Mouse (Mus musculus): ENCODE results near the gene Dkk2. TPM values are rescaled to one million over a fixed set of nuclear protein-coding genes. Genes with fewer than 3 reads are reported as not detected.

The Dkk2 gene
- total RNA-seq, 2 experiments from 2014 or later = 7.4 to 8.0 TPM

DNA sequence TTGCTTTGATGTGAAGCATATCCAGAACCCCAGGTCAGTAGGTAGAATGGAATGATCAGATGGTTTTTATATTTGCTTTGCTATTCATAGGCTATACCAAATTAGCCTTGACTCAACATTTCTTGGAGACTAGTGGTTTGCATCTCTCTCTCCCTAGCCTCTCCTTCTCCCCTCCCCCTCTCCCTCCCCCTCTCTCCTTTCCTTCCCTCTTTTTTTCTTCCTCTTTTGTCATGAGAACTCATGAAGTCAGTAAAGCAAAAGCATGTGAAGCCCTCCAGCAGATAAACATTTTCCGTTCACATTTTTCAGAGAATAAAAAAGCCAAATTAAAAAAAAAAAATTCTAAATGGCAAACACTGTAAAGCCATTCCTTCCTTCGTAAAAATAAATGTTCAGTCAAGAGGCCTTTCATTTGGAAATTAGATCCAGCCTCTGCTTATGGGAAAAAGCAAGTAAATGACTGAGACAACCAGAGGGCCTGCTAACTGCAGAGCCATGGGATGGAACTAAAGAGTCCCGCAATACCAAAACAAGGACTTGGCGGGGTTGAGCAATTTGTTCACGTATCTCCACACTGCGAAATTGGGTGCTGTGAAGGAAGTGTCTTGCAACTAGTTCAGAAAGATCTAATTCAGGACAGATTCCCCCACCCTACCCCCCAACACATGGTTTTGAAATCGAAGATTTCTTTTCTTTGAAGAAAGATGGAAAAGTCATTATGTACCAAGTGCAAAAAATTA lies 30.9 kb downstream of the Dkk2 start:
- intact Hi-C loops (cut with DNase I; ENCODE audit: low total_unique reads) = no loop called here
- no peak for DNase-seq

- DNase-seq = no peak
- intact Hi-C loops (cut with DNase I; ENCODE audit: low total_unique reads) = no loop called here
Observed at GRCm38 (mm10) chr3:132121344-132121743, 36.3 kb downstream of the Dkk2 start.

GRCm38 (mm10) chr3:132122581-132122980 lies 37.5 kb downstream of the Dkk2 start:
- intact Hi-C loops (cut with DNase I; ENCODE audit: low total_unique reads) = no loop called here

DNA sequence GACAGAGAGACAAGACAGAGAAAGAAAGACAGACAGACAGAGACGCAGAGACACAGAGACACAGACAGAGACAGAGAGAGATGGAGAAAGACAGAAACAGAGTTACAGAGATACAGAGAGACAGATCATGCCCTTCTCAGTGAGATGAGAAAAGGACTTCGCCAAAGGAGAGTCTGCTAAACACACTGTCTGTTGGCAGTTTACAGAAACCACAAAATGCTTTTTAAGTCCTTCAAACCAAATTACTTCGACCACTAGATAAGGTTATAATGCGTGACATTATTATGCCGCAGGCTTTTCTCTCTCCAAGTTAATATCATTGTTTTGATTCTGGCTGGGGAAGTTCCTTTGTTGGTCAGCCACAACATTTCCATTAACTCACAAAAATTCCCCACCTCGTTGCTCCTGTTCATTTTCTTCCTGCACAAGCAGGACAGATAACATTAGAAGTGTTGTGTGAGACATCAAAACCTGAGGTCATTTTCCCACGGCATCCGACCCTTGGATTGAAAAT lies 40.2 kb downstream of the Dkk2 start:
- no peak for DNase-seq
- intact Hi-C loops (cut with DNase I; ENCODE audit: low total_unique reads) = no loop called here

More at GRCm38 (mm10) chr3:132122581-132122980, 37.5 kb downstream of the Dkk2 start:
- DNase-seq = no peak

- no peak for DNase-seq
- intact Hi-C loops (cut with DNase I; ENCODE audit: low total_unique reads) = no loop called here
Observed at GRCm38 (mm10) chr3:132129730-132130274, 44.7 kb downstream of the Dkk2 start.

GRCm38 (mm10) chr3:132130781-132131180 lies 45.7 kb downstream of the Dkk2 start:
- DNase-seq = no peak
- intact Hi-C loops (cut with DNase I; ENCODE audit: low total_unique reads) = no loop called here

DNA sequence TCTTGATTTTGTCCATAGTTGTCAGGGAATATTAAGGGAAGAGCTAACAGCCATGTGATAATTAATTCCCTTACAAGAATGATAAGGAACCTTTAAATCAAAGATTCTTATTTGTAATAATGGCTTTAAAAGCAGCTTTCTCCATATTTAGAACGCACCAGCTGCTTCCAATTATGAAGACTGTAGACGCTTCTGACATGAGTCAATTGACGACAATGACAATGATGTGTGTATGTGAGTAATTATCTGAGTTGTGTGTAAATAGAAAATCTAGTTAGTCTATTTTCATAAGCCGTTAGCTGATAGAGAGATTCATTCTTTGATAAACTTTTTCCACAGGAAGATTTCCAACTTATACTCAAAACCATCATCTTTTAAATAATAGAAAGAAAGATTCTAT lies 46.8 kb downstream of the Dkk2 start:
- DNase-seq = no peak
- intact Hi-C loops (cut with DNase I; ENCODE audit: low total_unique reads) = no loop called here

DNA sequence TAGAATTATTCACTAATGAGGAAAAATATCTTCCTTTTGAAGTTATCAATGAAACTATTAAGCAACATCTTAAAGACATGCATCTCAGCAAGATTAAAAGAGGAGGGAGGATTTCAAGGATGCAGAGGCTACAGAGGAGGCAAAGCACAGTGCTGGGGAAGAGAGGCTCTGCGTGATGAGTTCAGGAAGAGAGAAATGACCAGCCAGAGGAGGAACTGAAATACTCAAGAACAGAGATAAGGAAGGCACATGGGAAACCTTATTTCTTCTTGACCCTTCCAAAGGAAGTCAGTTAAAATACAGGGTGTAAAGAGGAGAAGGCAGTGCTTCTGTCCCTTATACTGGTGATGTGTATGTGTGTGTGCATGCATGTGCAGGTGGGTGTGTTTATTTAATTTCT lies 49.4 kb downstream of the Dkk2 start:
- DNase-seq = no peak
- intact Hi-C loops (cut with DNase I; ENCODE audit: low total_unique reads) = no loop called here

DNA sequence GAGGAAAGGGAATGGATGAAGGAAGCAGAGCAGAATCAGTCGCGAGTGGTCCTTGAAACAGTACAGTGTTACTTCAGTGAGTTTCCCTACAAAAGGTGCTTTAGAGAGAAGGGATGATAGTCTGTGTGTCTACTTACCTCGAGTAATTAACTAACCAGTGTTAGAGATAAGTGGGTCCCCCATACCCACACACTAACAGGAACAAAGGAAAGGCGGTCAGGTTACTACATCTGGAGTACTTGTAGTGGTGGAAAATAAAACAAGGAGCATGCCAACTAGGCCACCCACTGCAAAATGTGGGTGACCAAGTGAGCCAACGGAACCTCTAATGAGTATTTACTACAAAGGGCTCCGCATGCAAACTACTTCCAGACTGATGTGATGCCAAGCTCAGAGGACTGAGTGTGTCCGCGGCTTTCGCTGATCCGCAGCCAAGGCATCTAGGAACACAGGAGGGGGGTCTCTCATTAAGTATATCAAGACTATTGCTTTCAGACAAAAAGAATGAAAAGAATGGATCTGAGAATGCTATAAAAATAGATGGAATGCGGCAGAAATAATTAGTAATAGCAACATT lies 52.8 kb downstream of the Dkk2 start:
- intact Hi-C loops (cut with DNase I; ENCODE audit: low total_unique reads) = no loop called here

GRCm38 (mm10) chr3:132141031-132141430 lies 55.9 kb downstream of the Dkk2 start:
- no peak for DNase-seq
- intact Hi-C loops (cut with DNase I; ENCODE audit: low total_unique reads) = no loop called here

More for the DNA sequence above, 52.8 kb downstream of the Dkk2 start:
- DNase-seq = no peak

GRCm38 (mm10) chr3:132149446-132150025 lies 64.4 kb downstream of the Dkk2 start:
- intact Hi-C loops (cut with DNase I; ENCODE audit: low total_unique reads) = no loop called here
- no peak for DNase-seq

GRCm38 (mm10) chr3:132158817-132159216 lies 73.7 kb downstream of the Dkk2 start:
- intact Hi-C loops (cut with DNase I; ENCODE audit: low total_unique reads) = no loop called here
- no peak for DNase-seq

DNA sequence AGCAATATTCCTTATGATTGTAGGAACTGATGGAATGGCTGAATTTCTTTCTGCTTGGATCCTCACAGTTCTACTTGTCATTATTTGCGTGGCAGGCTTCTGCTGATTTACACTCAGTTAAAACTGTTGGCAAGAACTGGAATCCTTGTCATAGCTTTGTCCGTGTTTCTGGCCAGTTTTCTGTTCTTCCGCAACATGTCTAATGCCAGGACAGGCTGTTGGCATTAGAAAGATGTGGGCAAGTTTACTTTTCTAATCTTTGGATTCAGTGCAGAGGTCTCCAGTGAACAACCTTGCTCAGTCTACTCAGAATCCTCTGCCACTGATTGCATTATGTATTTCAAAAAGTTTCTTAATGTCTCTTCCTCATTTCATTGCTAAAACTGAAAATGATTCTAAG lies 83.8 kb downstream of the Dkk2 start:
- DNase-seq = no peak
- intact Hi-C loops (cut with DNase I; ENCODE audit: low total_unique reads) = no loop called here

GRCm38 (mm10) chr3:132186888-132187552 lies 101.9 kb downstream of the Dkk2 start:
- DNase-seq = no peak
- intact Hi-C loops (cut with DNase I; ENCODE audit: low total_unique reads) = no loop called here

- no peak for DNase-seq
- intact Hi-C loops (cut with DNase I; ENCODE audit: low total_unique reads) = no loop called here
Observed at GRCm38 (mm10) chr3:132201950-132202349, 116.9 kb downstream of the Dkk2 start.

DNA sequence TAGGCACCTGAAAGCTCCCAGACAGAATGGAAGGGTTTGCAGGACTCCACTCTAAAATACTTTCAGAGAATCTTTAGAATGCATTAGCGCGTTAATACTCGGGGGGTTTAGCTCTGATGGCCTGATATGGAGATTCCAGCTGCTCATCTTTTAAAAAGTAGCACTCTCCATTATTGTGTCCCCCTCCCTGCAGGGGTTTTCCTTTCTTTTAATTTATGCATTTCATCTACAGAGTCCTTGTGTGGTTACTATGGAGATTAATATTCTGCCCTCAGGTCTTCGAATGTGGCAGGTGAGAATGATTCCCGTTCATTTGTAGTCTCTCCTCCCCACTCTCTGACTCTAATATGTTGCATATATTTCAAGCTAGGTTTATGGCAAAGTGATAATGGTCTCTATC lies 117.6 kb downstream of the Dkk2 start:
- intact Hi-C loops (cut with DNase I; ENCODE audit: low total_unique reads) = no loop called here
- DNase-seq = no peak

DNA sequence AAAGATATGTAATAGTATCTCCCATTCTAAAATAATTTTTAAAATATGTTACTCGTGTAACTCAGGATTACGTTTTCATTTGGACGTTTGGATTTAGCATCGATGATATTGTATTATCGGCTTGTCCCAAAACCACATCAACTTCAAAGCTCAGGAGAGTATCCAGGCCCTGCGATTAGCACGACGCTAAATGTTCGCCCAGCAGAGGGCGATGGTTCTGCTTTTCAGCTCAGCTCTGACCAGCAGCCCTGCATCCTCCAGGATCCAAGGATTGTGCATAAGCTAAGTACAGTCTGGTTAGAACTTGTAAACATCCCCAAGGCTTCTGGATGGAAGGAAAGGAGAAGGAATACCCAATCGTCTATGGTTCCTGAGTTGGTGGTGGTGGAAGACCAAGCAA lies 122.4 kb downstream of the Dkk2 start:
- intact Hi-C loops (cut with DNase I; ENCODE audit: low total_unique reads) = no loop called here

GRCm38 (mm10) chr3:132211260-132211659 lies 126.2 kb downstream of the Dkk2 start:
- DNase-seq = no peak
- intact Hi-C loops (cut with DNase I; ENCODE audit: low total_unique reads) = no loop called here

More for the DNA sequence above, 122.4 kb downstream of the Dkk2 start:
- DNase-seq = peak; percentile 69

DNA sequence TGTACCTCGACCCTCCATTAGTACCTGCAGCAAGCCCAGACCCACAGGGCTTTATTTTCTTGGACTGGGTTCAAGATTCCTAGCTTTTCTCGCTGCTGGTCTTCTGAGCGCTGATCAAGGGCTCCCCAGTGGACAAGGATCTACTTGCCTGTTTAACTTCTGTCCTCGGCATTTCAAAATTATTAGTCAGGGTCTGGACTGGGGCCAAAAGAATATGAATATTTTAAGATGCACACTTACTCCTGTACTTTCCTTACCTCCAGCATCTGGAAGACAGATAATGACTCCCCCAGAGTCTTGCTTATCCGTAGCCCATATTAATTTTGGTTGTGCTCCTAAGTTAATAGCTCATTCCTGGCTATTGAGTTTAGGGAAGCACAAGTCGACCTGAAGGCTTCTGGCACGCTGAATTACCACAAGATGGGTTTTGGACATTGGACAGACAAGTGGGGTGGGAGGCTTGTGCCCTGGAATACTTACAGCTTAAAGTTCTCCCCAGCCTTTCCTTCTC lies 134.9 kb downstream of the Dkk2 start:
- intact Hi-C loops (cut with DNase I; ENCODE audit: low total_unique reads) = no loop called here
- no peak for DNase-seq

DNA sequence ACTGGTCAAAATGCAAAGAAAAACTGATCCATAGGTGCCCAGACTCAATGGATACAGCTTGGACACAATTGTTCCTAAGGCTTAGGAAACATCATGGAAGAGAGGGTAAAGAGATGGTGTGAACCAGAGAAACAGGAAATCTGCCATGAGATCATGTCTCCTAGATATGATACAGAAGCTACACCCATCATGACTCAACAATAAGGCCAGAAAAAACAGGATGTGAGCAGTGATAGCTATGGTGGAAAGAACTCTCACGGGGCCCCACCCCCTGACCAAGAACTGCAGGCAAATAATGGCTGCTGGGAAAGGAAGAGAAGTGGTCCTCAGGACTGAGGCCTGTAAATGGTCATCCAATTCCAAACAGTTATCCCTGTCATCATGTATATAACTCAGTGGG lies 142.5 kb downstream of the Dkk2 start:
- intact Hi-C loops (cut with DNase I; ENCODE audit: low total_unique reads) = no loop called here

More for the DNA sequence above, 142.5 kb downstream of the Dkk2 start:
- no peak for DNase-seq
